Mouse (Mus musculus) intestine, postnatal 0 days (tissue): Measurements from ENCODE around the gene Hddc3. TPM values are rescaled to one million over a fixed set of nuclear protein-coding genes. Genes with fewer than 3 reads are reported as not detected.
"Not testable (repeated sequence)": the region's sequence is repeated elsewhere in the genome, so short reads cannot be mapped to it uniquely, and the experiment has no call there.

Source experiments
- ATAC-seq: fragments of 200-750 bp; cut with Nextera tagmentation; 2 replicates; pipeline ENCODE4 v1.8.0; 2017; ENCODE audit warnings: mild to moderate bottlenecking, moderate TSS enrichment, moderate library complexity
- H3K27ac ChIP-seq: fragments of 300-500 bp; sonication (generic); 2 replicates; pipeline ENCODE4 v1.5.1; 2014; ENCODE audit warnings: mild to moderate bottlenecking, low read depth, low read length, moderate library complexity
- H3K27me3 ChIP-seq: fragments of 300-500 bp; sonication (generic); replicated peaks from 2 replicates; pipeline ENCODE4 v1.6.1; 2014; ENCODE audit warnings: low read length, mixed read lengths; ENCODE audit not compliant: control insufficient read depth, insufficient read depth
- H3K36me3 ChIP-seq: fragments of 300-500 bp; sonication (generic); 2 replicates; pipeline ENCODE4 v1.6.1; 2014; ENCODE audit warnings: mild to moderate bottlenecking, moderate library complexity; ENCODE audit not compliant: control insufficient read depth, insufficient read depth
- H3K4me1 ChIP-seq: fragments of 300-500 bp; sonication (generic); replicated peaks from 2 replicates; pipeline ENCODE4 v1.6.1; 2014; ENCODE audit warnings: antibody characterized with exemption, low read length, mixed read lengths; ENCODE audit not compliant: control insufficient read depth, insufficient read depth
- H3K4me2 ChIP-seq: fragments of 300-500 bp; sonication (generic); replicated peaks from 2 replicates; pipeline ENCODE4 v1.6.1; 2014; ENCODE audit warnings: low read depth, mild to moderate bottlenecking, moderate library complexity
- H3K4me3 ChIP-seq: fragments of 300-500 bp; sonication (generic); 2 replicates; pipeline ENCODE4 v1.5.1; 2014; ENCODE audit warnings: low read depth, low read length
- H3K9ac ChIP-seq: fragments of 300-500 bp; sonication (generic); 2 replicates; pipeline ENCODE4 v1.6.1; 2014; ENCODE audit warnings: mild to moderate bottlenecking, low read depth, low read length
- H3K9me3 ChIP-seq: fragments of 300-500 bp; sonication (generic); 2 replicates; pipeline ENCODE4 v1.6.1; 2016; ENCODE audit warnings: mixed run types; ENCODE audit not compliant: control insufficient read depth
- CTCF ChIP-seq: sonication (generic); IDR thresholded peaks from 2 replicates; pipeline ENCODE4 v1.5.1; 2016; ENCODE audit warnings: low read depth, mild to moderate bottlenecking, control low read depth, antibody characterized with exemption, moderate library complexity
- WGBS: fragments of 180-500 bp; shearing (Covaris S2); extraction: QIAGEN DNeasy Blood & Tissue Kit; methylation state at CpG from one replicate; pipeline ENCODE4 v1.1.7; 2014; 5-methylcytosine and 5-hydroxymethylcytosine counted together
- polyA plus RNA-seq: library from polyadenylated mRNA; unstranded; fragments of >200 nt; fragmentation: Nextera tagmentation; extraction: Ambion mirVana; gene quantifications from 2 replicates; pipeline ENCODE4 v1.2.1, GENCODE M21; 2015

Gene Hddc3
- polyA plus RNA-seq, 1 experiment from 2014 or later, result 8.8 TPM

DNA sequence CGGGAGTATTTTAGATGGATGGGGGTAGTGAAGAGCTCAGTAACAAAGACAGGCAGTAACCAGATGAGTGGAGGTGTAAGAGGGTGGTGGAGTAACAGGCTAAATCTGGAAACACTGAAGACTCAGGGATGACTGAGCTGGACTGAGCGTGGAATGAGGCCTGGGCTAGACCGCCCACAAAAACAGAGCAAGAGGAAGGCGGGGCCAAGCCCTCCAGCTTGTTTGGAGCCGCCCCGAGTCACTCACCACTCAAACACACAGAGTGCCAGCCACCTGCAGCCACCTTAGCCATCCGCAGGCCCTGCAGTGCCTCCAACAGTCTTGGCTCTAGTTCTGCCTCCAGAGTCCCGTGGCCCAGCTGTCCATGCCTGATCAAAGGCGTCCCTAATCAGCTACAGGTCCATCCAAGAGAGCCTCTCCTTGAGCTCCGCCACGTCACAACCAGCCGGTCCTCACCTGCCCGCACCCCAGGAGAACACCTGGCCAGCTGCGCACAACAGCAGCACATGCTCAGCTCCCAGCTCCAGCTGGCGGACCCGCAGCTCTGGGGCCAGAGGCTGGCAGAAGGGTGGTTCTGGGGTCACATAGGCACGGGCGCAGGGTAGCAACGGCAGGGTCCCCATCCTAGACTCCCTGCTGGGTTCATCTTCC lies 22.9 kb upstream of the Hddc3 start:
- no peak for ATAC-seq
- no peak overlapping the region for H3K9ac ChIP-seq
- H3K4me1 ChIP-seq, result no peaks in the 10 kb centered on the region
- TF ChIP-seq CTCF, result no peak
- H3K9me3 ChIP-seq, result no peaks in the 10 kb centered on the region
- H3K36me3 ChIP-seq, result peaks cover 34% of the 10 kb centered on the region
- H3K27ac ChIP-seq, result no peak overlapping the region
- WGBS, result 78% methylated on average over 19 of the region's 19 CpGs
- no peak overlapping the region for H3K4me3 ChIP-seq
- H3K27me3 ChIP-seq, result no peaks in the 10 kb centered on the region
- H3K4me2 ChIP-seq, result no peak overlapping the region

- H3K9me3 ChIP-seq, result no peaks in the 10 kb centered on the region
- peak; percentile 42 for ATAC-seq
- peak overlapping the region; percentile 54 for H3K4me3 ChIP-seq
- no peaks in the 10 kb centered on the region for H3K4me1 ChIP-seq
- TF ChIP-seq CTCF, result no peak
- peak overlapping the region; percentile 90 for H3K27ac ChIP-seq
- WGBS, result 8% methylated on average over 8 of the region's 8 CpGs
- H3K9ac ChIP-seq, result peak overlapping the region; percentile 57
- no peaks in the 10 kb centered on the region for H3K27me3 ChIP-seq
- peak overlapping the region; percentile 68 for H3K4me2 ChIP-seq
- peaks cover 45% of the 10 kb centered on the region for H3K36me3 ChIP-seq
These were observed 19.6 kb upstream of the Hddc3 start for GRCm38 (mm10) chr7:80323336-80323735.

DNA sequence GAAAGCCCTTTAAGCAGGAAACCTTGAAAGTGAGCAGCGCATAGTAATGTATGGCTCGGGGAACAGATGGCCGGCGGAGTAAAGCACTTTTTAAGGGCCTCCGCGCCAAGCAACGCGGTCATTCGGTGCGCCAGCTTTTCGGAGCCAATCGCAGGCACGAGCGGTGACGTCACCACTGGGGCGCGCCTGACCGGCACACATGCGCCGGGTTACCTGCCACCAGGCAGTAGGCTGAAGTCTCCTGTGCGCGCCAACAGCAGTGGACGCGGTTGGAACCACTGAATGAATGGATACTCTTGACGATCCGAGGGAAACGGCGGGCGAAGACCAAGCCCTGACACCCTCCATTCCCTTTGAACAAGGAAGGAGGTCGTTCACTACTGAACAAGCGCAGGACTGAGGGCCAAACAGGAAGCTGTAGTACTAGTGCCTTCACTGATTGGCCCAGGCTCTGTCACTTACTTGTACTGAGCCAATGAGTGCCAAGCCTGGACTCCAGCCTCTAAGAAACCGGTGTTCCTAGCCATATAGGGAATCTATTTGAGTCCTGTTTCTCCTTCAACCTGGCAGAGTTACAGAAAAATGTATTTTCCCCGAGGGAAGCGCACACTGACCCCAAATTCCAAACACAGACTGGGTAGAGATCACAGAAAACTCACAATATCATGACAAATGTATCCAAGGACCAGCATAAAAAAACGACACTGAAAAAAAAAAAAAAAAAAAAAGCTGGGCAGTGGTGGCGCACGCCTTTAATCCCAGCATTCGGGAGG lies 18.7 kb upstream of the Hddc3 start, which contains the start of gene Rccd1:
TSS of gene Rccd1 (minus strand) at position 412 of the 773 bp plus-strand sequence.
- Histone ChIP-seq H3K4me2 (peak within 1 kb of the TSS; percentile 68), H3K36me3 (peaks cover 50% of the 10 kb centered on the region), H3K4me1 (no peaks in the 10 kb centered on the region), H3K9me3 (no peaks in the 10 kb centered on the region), H3K27ac (peak within 1 kb of the TSS; percentile 90), H3K9ac (peak within 1 kb of the TSS; percentile 57), H3K4me3 (peak within 1 kb of the TSS; percentile 54), H3K27me3 (no peaks in the 10 kb centered on the region)
- ATAC-seq, result peak; percentile 94
- WGBS, result under 1% methylated on average over 38 of the region's 38 CpGs
- TF ChIP-seq CTCF, result no peak

GRCm38 (mm10) chr7:80324816-80325119 lies 18.1 kb upstream of the Hddc3 start:
- H3K4me3 ChIP-seq, H3K9me3 ChIP-seq, H3K4me1 ChIP-seq, H3K9ac ChIP-seq, ATAC-seq, H3K27me3 ChIP-seq: not testable (repeated sequence)
- H3K4me2 ChIP-seq, result peak overlapping the region; percentile 68
- H3K36me3 ChIP-seq, result peaks cover 50% of the 10 kb centered on the region
- WGBS, result 39% methylated on average over 5 of the region's 5 CpGs
- H3K27ac ChIP-seq, result 0 out of 2 replicates have a peak overlapping the region, but pooled peaks have one; percentile 28

- Histone ChIP-seq H3K9ac (no peak overlapping the region), H3K4me2 (no peak overlapping the region), H3K36me3 (peaks cover 55% of the 10 kb centered on the region), H3K27me3 (no peaks in the 10 kb centered on the region), H3K9me3 (no peaks in the 10 kb centered on the region), H3K4me3 (no peak overlapping the region), H3K4me1 (no peaks in the 10 kb centered on the region), H3K27ac (peak overlapping the region; percentile 28)
- WGBS, result 90% methylated on average over 16 of the region's 16 CpGs
- ATAC-seq, result no peak
- no peak for TF ChIP-seq CTCF
These were observed 17.5 kb upstream of the Hddc3 start for GRCm38 (mm10) chr7:80325292-80325868.

DNA sequence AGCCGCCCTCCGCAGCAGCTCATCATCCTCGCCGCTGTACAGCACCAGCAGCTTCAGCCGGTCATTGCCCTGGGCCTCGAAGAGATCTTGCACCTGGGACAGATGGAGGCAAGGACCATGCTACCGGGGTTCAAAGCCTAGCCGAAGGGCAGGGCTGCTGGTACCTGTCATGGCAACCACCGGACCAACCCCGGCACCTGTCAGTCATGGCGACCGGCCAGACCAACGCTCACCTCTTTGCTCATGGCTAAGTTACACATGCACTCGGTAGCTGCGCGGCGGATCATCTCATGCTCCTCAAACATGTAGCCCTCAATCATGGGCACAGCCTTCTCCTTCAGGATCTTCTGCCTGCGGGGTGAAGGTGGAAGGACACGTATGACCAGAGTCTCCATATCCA lies 16.8 kb upstream of the Hddc3 start:
- Histone ChIP-seq H3K9ac (no peak overlapping the region), H3K36me3 (peaks cover 62% of the 10 kb centered on the region), H3K9me3 (no peaks in the 10 kb centered on the region), H3K4me3 (no peak overlapping the region), H3K27me3 (no peaks in the 10 kb centered on the region), H3K4me2 (no peak overlapping the region), H3K4me1 (no peaks in the 10 kb centered on the region), H3K27ac (no peak overlapping the region)
- 97% methylated on average over 19 of the region's 19 CpGs for WGBS
- no peak for ATAC-seq
- TF ChIP-seq CTCF, result no peak
